Mouse (Mus musculus) C2C12 (cell line): Measurements from ENCODE around the gene Dppa3.
"Not testable (repeated sequence)": the region's sequence is repeated elsewhere in the genome, so short reads cannot be mapped to it uniquely, and the experiment has no call there.

ENCODE experiments used
- CEBPB ChIP-seq: IDR thresholded peaks from one replicate; pipeline ENCODE4 v1.6.1; 2011; ENCODE audit warnings: low read depth, mild to moderate bottlenecking, control low read depth, moderate library complexity
- CTCF ChIP-seq: IDR thresholded peaks from one replicate; pipeline ENCODE4 v1.5.1; 2011; ENCODE audit not compliant: control insufficient read depth, insufficient read depth, insufficient read length
- FOSL1 ChIP-seq: IDR thresholded peaks from one replicate; pipeline ENCODE4 v1.8.0; 2011; ENCODE audit warnings: mild to moderate bottlenecking, low read length; ENCODE audit not compliant: poor library complexity, insufficient read depth, severe bottlenecking
- MAX ChIP-seq: IDR thresholded peaks from one replicate; pipeline ENCODE4 v1.6.1; 2011; ENCODE audit warnings: mild to moderate bottlenecking, control low read depth
- MYOD1 ChIP-seq: IDR thresholded peaks from one replicate; pipeline ENCODE4 v1.6.1; 2011; ENCODE audit warnings: low read depth; ENCODE audit not compliant: control insufficient read depth, insufficient read length
- MYOG ChIP-seq: IDR thresholded peaks from one replicate; pipeline ENCODE4 v1.6.1; 2011; ENCODE audit not compliant: control insufficient read depth, insufficient read length; ENCODE audit errors: extremely low read depth
- USF1 ChIP-seq: IDR thresholded peaks from one replicate; pipeline ENCODE4 v1.6.1; 2011; ENCODE audit warnings: low read depth, mild to moderate bottlenecking, control low read depth, moderate library complexity

GRCm38 (mm10) chr6:122644196-122644595 is 18.0 kb downstream of the Dppa3 start:
- not testable (repeated sequence) for TF ChIP-seq CTCF, MAX, USF1, MYOG, MYOD1, CEBPB, FOSL1
